Mouse (Mus musculus) small intestine, adult 2 months (tissue): ENCODE data around the gene Agrp. TPM values are rescaled to one million over a fixed set of nuclear protein-coding genes. Genes with fewer than 3 reads are reported as not detected.
A peak's percentile ranks its signal among the peaks of the same experiment; 100 is the strongest.

ENCODE experiments used
- H3K27ac ChIP-seq: fragments of 200-500 bp; 2 replicates; pipeline ENCODE4 v1.5.1; 2012; ENCODE audit warnings: low read depth, low read length, control low read depth, inconsistent platforms; ENCODE audit not compliant: insufficient read depth
- H3K27me3 ChIP-seq: fragments of 200-500 bp; 2 replicates; pipeline ENCODE4 v1.6.1; 2012; ENCODE audit warnings: mild to moderate bottlenecking, moderate library complexity, low read length, inconsistent platforms; ENCODE audit not compliant: control insufficient read depth, insufficient read depth
- H3K36me3 ChIP-seq: fragments of 200-500 bp; 2 replicates; pipeline ENCODE4 v1.6.1; 2012; ENCODE audit warnings: mild to moderate bottlenecking, low read length, control low read depth, inconsistent platforms; ENCODE audit not compliant: control insufficient read depth, insufficient read depth
- H3K4me1 ChIP-seq: fragments of 200-500 bp; 2 replicates; pipeline ENCODE4 v1.6.1; 2012; ENCODE audit warnings: low read length, inconsistent platforms, mixed read lengths; ENCODE audit not compliant: control insufficient read depth, insufficient read depth, insufficient read length
- H3K4me3 ChIP-seq: fragments of 200-500 bp; 2 replicates; pipeline ENCODE4 v1.5.1; 2012; ENCODE audit warnings: low read depth, mild to moderate bottlenecking, control low read depth, inconsistent platforms, low read length, moderate library complexity
- CTCF ChIP-seq: fragments of 200-500 bp; IDR thresholded peaks from 2 replicates; pipeline ENCODE4 v1.5.1; 2012; ENCODE audit warnings: low read depth, mild to moderate bottlenecking, control low read depth, inconsistent platforms, low read length, moderate library complexity, mixed read lengths; ENCODE audit not compliant: insufficient replicate concordance, insufficient read length; ENCODE audit errors: extremely low read depth
- POLR2A ChIP-seq: fragments of 200-500 bp; IDR thresholded peaks from 2 replicates; pipeline ENCODE4 v1.6.1; 2012; ENCODE audit warnings: low read depth, mild to moderate bottlenecking, control low read depth, inconsistent platforms, low read length, moderate library complexity
- WGBS: fragments of 180-500 bp; shearing (Covaris S2); methylation state at CpG from one replicate; pipeline ENCODE4 v1.1.7; 2018; 5-methylcytosine and 5-hydroxymethylcytosine counted together
- polyA plus RNA-seq: library from polyadenylated mRNA; depleted of rRNA; stranded (reverse); fragments of >200 nt; gene quantifications from 2 replicates; pipeline ENCODE4 v1.2.3, GENCODE M21; 2012

Agrp gene
- polyA plus RNA-seq, 1 experiment = 0.35 TPM

GRCm38 (mm10) chr8:105601301-105601700 lies 35.9 kb downstream of the Agrp start:
- TF ChIP-seq CTCF = no peak
- no peak for TF ChIP-seq POLR2A
- H3K27me3 ChIP-seq = no peaks in the 10 kb centered on the region
- 83% methylated on average over 5 of the region's 5 CpGs for WGBS
- H3K27ac ChIP-seq = no peak overlapping the region
- H3K4me1 ChIP-seq = no peaks in the 10 kb centered on the region; the same call in 1 of the 2 replicates
- H3K36me3 ChIP-seq = no peaks in the 10 kb centered on the region
- no peak overlapping the region for H3K4me3 ChIP-seq

DNA sequence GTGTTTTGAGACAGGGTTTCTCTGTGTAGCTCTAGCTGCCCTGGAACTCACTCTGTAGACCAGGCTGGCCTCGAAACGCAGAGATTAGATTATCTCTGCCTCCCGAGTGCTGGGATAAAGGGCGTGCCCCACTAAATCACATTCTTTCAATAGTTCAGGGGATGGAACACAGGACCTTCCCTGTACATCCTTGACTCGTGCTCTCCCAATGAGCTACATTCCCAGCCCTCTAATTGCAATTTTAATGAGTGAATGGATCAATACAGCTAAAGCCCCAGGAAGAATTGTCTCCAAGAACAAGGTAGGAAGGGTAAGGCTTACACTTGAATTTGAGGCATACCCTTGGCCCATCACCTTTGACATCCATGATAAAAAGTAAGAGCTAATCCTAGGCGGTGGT lies 38.4 kb downstream of the Agrp start:
- WGBS = 45% methylated on average over 6 of the region's 6 CpGs

DNA sequence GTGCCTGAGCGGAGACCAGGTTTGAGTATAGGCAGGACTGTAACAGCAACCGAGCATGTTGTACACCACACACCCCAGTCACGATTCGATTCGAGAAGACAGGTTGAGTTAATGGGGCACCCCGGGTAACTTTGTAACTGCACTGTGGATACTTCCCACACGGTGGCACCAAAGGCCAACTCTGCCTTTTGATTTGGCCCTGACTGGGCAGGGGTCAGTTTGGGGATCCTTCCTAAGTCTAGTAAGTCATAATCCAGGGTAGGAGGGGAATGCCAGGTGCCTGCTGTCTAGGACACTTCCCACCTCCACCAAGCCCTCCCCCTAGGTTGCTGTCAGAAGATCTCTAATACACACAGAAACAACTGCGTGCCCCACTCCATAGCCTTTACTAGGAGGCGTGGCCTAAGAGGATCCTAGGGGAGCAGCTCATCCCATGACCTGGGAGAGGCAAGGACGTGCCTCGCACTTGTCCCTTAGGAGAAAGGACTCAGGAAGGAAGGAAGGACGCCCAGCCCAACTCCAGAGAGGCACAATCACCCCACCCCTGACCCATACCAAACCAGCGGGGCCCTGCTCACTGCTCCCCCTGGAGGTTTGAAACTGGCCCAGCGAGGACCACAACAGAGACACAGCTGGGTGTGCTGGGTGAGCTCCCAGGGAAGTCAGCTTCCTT lies 40.7 kb downstream of the Agrp start:
- no peaks in the 10 kb centered on the region for H3K27me3 ChIP-seq
- no peaks in the 10 kb centered on the region for H3K4me1 ChIP-seq
- 6% methylated on average over 14 of the region's 14 CpGs for WGBS
- TF ChIP-seq POLR2A (no peak), CTCF (peak; percentile 66; the same call in 1 of the 2 replicates)
- H3K36me3 ChIP-seq = no peaks in the 10 kb centered on the region
- peak overlapping the region; percentile 47 for H3K4me3 ChIP-seq
- no peak overlapping the region; the same call in 1 of the 2 replicates for H3K27ac ChIP-seq

More for the DNA sequence above, 38.4 kb downstream of the Agrp start:
- Histone ChIP-seq H3K27ac (no peak overlapping the region), H3K4me3 (no peak overlapping the region), H3K4me1 (no peaks in the 10 kb centered on the region), H3K36me3 (no peaks in the 10 kb centered on the region), H3K27me3 (no peaks in the 10 kb centered on the region)
- TF ChIP-seq CTCF (no peak), POLR2A (no peak)

- Histone ChIP-seq H3K27ac (no peak overlapping the region), H3K4me3 (no peak overlapping the region), H3K4me1 (no peaks in the 10 kb centered on the region), H3K36me3 (no peaks in the 10 kb centered on the region), H3K27me3 (no peaks in the 10 kb centered on the region)
- 61% methylated on average over 18 of the region's 18 CpGs for WGBS
- TF ChIP-seq POLR2A = no peak
- no peak for TF ChIP-seq CTCF
These were observed 42.5 kb downstream of the Agrp start for GRCm38 (mm10) chr8:105594451-105595242.

- Histone ChIP-seq H3K27ac (no peak overlapping the region), H3K4me1 (no peaks in the 10 kb centered on the region), H3K27me3 (no peaks in the 10 kb centered on the region), H3K4me3 (peak overlapping the region; percentile 4; the same call in 1 of the 2 replicates), H3K36me3 (no peaks in the 10 kb centered on the region)
- no peak for TF ChIP-seq CTCF
- TF ChIP-seq POLR2A = no peak
- 30% methylated on average over 15 of the region's 15 CpGs for WGBS
These were observed 43.3 kb downstream of the Agrp start for GRCm38 (mm10) chr8:105593859-105594258.

GRCm38 (mm10) chr8:105592431-105592830 lies 44.8 kb downstream of the Agrp start:
- no peak for TF ChIP-seq POLR2A
- no peak overlapping the region for H3K4me3 ChIP-seq
- 67% methylated on average over 2 of the region's 2 CpGs for WGBS
- H3K27ac ChIP-seq = no peak overlapping the region
- H3K27me3 ChIP-seq = no peaks in the 10 kb centered on the region
- no peaks in the 10 kb centered on the region for H3K4me1 ChIP-seq
- no peaks in the 10 kb centered on the region for H3K36me3 ChIP-seq

DNA sequence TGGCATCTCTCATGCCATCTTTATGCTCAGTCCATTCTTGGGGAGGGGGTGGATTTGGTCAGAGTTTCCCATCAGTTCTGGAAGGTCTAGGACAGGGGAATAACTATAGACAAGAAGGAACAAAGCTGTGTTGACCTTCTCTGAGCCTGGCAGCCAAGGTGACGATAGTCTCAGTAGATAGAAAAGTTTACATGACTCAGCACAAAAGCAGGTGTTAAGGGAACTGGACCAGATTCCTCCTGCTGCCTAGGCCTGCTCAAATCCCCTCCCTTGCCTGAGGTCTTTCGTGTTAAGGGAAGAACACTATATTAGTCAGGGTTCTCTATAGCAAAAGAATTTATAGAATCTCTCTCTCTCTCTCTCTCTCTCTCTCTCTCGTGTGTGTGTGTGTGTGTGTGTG lies 57.5 kb downstream of the Agrp start:
- Histone ChIP-seq H3K27ac (no peak overlapping the region), H3K36me3 (no peaks in the 10 kb centered on the region), H3K27me3 (no peaks in the 10 kb centered on the region), H3K4me1 (no peaks in the 10 kb centered on the region), H3K4me3 (no peak overlapping the region)
- WGBS = 47% methylated on average over 3 of the region's 3 CpGs
- TF ChIP-seq POLR2A (no peak), CTCF (no peak)
